Mouse (Mus musculus) liver, embryonic 14.5 days (tissue): Measurements from ENCODE around the gene Nop9. TPM values are rescaled to one million over a fixed set of nuclear protein-coding genes. Genes with fewer than 3 reads are reported as not detected.

Source experiments
- ATAC-seq: fragments of 200-750 bp; cut with Nextera tagmentation; 2 replicates; pipeline ENCODE4 v1.8.0; 2017; ENCODE audit warnings: moderate number of reproducible peaks, mild to moderate bottlenecking, moderate library complexity; ENCODE audit not compliant: insufficient read depth
- DNase-seq, 3 experiments: peaks; one replicate each; pipeline ENCODE4 v3.0.0-alpha.2; 2012 to 2013; ENCODE audit warnings: low read depth in 3 of 3, low spot score in 3 of 3
- H3K27ac ChIP-seq: fragments of 300-500 bp; sonication (generic); 2 replicates; pipeline ENCODE4 v1.5.1; 2014; ENCODE audit warnings: moderate library complexity, mild to moderate bottlenecking, control low read depth, inconsistent platforms
- H3K27me3 ChIP-seq: fragments of 300-500 bp; sonication (generic); 2 replicates; pipeline ENCODE4 v1.6.1; 2014; ENCODE audit warnings: mild to moderate bottlenecking, low read length, moderate library complexity; ENCODE audit not compliant: control insufficient read depth, insufficient read depth
- H3K36me3 ChIP-seq: fragments of 300-500 bp; sonication (generic); replicated peaks from 2 replicates; pipeline ENCODE4 v1.6.1; 2014; ENCODE audit warnings: low read depth; ENCODE audit not compliant: control insufficient read depth, insufficient read depth
- H3K4me1 ChIP-seq, 2 experiments: fragments of 200-500 bp in 1 of 2; fragments of 300-500 bp in 1 of 2; sonication (generic) in 1 of 2; replicated peaks; 2 replicates each; pipeline ENCODE4 v1.6.1; 2012 to 2014; ENCODE audit warnings: antibody characterized with exemption in 1 of 2, inconsistent platforms in 1 of 2, low read length in 1 of 2; ENCODE audit not compliant: control insufficient read depth in 2 of 2, insufficient read depth in 2 of 2
- H3K4me2 ChIP-seq: fragments of 300-500 bp; sonication (generic); 2 replicates; pipeline ENCODE4 v1.6.1; 2014; ENCODE audit warnings: low read depth, mild to moderate bottlenecking, control low read depth, moderate library complexity
- H3K4me3 ChIP-seq, 2 experiments: fragments of 200-500 bp in 1 of 2; fragments of 300-500 bp in 1 of 2; sonication (generic) in 1 of 2; 2 replicates each; pipeline ENCODE4 v1.5.1; 2012 to 2014; ENCODE audit warnings: low read depth in 2 of 2, low read length in 2 of 2, mild to moderate bottlenecking in 2 of 2, control low read depth in 1 of 2, inconsistent platforms in 1 of 2, moderate library complexity in 1 of 2; ENCODE audit not compliant: insufficient read depth in 1 of 2
- H3K9ac ChIP-seq: fragments of 300-500 bp; sonication (generic); replicated peaks from 2 replicates; pipeline ENCODE4 v1.6.1; 2014; ENCODE audit warnings: mild to moderate bottlenecking, control low read depth, moderate library complexity
- H3K9me3 ChIP-seq: fragments of 300-500 bp; sonication (generic); 2 replicates; pipeline ENCODE4 v1.6.1; 2016; ENCODE audit warnings: low read length, mixed read lengths; ENCODE audit not compliant: control insufficient read depth
- CTCF ChIP-seq: IDR thresholded peaks from 2 replicates; pipeline ENCODE4 v1.5.1; 2016; ENCODE audit warnings: antibody characterized with exemption, low read depth, control low read depth
- EP300 ChIP-seq: IDR thresholded peaks from 2 replicates; pipeline ENCODE4 v1.6.1; 2016; ENCODE audit warnings: antibody characterized with exemption, low read depth
- WGBS: fragments of 180-500 bp; shearing (Covaris S2); extraction: QIAGEN DNeasy Blood & Tissue Kit; methylation state at CpG from one replicate; pipeline ENCODE4 v1.1.7; 2014; ENCODE audit not compliant: insufficient replicate concordance; 5-methylcytosine and 5-hydroxymethylcytosine counted together
- polyA plus RNA-seq, 2 experiments: library from polyadenylated mRNA; depleted of rRNA in 1 of 2; stranded (reverse) in 1 of 2; unstranded in 1 of 2; fragments of >200 nt; fragmentation: Nextera tagmentation in 1 of 2; extraction: Ambion mirVana in 1 of 2; gene quantifications; 2 replicates each; pipeline versions ENCODE4 v1.2.1 to v1.2.3; 2012 to 2014

Nop9 gene
- polyA plus RNA-seq, 2 experiments = 13.2 to 20.8 TPM

DNA sequence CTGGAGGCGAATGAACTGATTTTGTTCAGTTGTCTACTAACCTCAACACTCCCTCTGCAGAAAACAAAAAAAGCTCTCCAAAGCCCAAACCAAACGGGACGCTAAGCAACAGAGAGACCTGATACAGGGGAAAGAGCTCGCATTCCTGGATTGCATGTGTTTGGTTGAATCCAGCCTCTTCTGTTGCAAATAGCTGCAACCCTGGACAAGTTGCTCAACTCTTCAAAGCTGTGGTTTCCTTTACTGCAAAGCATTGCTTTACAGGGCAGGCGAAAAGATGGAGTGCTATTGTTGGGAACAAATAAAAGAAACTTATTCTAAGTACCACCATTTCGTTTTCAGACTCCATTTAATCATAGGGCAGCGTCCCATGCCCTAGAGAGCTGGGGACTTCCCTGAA, 10.6 kb upstream of the Nop9 start:
- H3K27ac ChIP-seq = no peak overlapping the region
- H3K27me3 ChIP-seq = no peaks in the 10 kb centered on the region
- H3K4me3 ChIP-seq = no peak overlapping the region
- WGBS = 61% methylated on average over 7 of the region's 7 CpGs
- no peaks in the 10 kb centered on the region for H3K4me1 ChIP-seq
- no peak for TF ChIP-seq CTCF
- TF ChIP-seq EP300 = no peak
- no peaks in the 10 kb centered on the region for H3K36me3 ChIP-seq
- ATAC-seq (no peak), DNase-seq (no peak)
- no peak overlapping the region for H3K9ac ChIP-seq
- no peak overlapping the region for H3K4me2 ChIP-seq
- no peaks in the 10 kb centered on the region for H3K9me3 ChIP-seq

- TF ChIP-seq CTCF = no peak
- TF ChIP-seq EP300 = no peak
- 49% methylated on average over 3 of the region's 3 CpGs for WGBS
- Histone ChIP-seq H3K9me3 (no peaks in the 10 kb centered on the region), H3K27ac (no peak overlapping the region), H3K9ac (no peak overlapping the region), H3K27me3 (no peaks in the 10 kb centered on the region), H3K4me3 (no peak overlapping the region), H3K36me3 (no peaks in the 10 kb centered on the region), H3K4me1 (no peaks in the 10 kb centered on the region), H3K4me2 (no peak overlapping the region)
- DNase-seq = no peak
- no peak for ATAC-seq
Observed at GRCm38 (mm10) chr14:55735334-55735733, 10.2 kb upstream of the Nop9 start.

DNA sequence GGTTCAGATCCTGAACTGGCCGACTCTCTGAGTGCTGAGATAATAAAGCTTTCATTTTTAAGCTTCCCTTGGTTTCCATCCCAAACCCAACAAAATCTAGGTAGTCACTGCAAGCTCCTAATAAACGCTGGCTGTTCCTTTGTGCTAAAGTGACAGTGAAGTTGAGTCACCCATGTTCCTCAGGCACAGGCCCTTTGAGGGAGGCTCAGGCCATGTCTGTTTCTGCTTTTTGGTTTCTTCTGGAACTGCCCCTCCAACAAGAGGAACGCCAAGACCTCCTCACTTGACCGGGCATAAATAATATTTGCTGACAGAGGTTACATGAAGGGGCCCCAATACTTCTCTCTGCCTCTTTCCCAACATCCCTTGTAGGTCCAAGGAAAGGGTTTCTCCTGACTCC, 9.7 kb upstream of the Nop9 start:
- Histone ChIP-seq H3K36me3 (no peaks in the 10 kb centered on the region), H3K27me3 (no peaks in the 10 kb centered on the region), H3K4me1 (no peaks in the 10 kb centered on the region), H3K27ac (no peak overlapping the region), H3K9ac (no peak overlapping the region), H3K4me2 (no peak overlapping the region), H3K9me3 (no peaks in the 10 kb centered on the region), H3K4me3 (no peak overlapping the region)
- 45% methylated on average over 4 of the region's 4 CpGs for WGBS
- no peak for TF ChIP-seq EP300
- TF ChIP-seq CTCF = no peak
- DNase-seq (no peak), ATAC-seq (no peak)

GRCm38 (mm10) chr14:55737086-55737687, 8.3 kb upstream of the Nop9 start:
- no peaks in the 10 kb centered on the region for H3K36me3 ChIP-seq
- no peak overlapping the region for H3K9ac ChIP-seq
- H3K4me1 ChIP-seq = no peaks in the 10 kb centered on the region
- H3K27ac ChIP-seq = no peak overlapping the region
- no peak for TF ChIP-seq EP300
- TF ChIP-seq CTCF = no peak
- no peak for DNase-seq
- no peak overlapping the region for H3K4me3 ChIP-seq
- 66% methylated on average over 9 of the region's 9 CpGs for WGBS
- no peak for ATAC-seq
- no peaks in the 10 kb centered on the region for H3K9me3 ChIP-seq
- H3K4me2 ChIP-seq = no peak overlapping the region
- no peaks in the 10 kb centered on the region for H3K27me3 ChIP-seq

DNA sequence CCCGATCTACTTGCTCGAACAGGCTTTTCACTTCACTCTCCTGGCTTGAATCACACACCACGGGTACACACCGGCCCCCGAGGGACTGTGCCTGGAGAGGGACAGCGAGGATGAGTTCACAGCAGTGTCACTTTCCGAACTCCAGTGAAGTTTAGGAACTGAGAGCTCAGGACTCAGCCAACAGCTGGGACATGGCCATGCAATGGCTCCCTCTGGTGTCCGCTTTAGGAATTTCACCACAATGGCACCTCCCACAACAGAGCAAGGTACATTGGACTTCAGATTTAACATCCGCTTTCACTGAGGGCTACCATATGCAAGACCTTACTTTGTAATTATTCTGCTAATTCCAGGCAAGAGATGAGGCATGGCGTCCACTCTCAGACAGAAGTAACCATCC, 1.8 kb upstream of the Nop9 start:
- TF ChIP-seq CTCF (peak; percentile 99), EP300 (no peak)
- H3K4me2 ChIP-seq = peak overlapping the region; percentile 32; the same call in 1 of the 2 replicates
- ATAC-seq (peak; percentile 37), DNase-seq (peak; percentile 57 to 68 (median 66))
- H3K4me1 ChIP-seq = peaks cover 9 to 12% of the 10 kb centered on the region in 2 experiments; a peak in 3 of 4 replicates
- no peak overlapping the region for H3K9ac ChIP-seq
- H3K9me3 ChIP-seq = no peaks in the 10 kb centered on the region
- H3K27me3 ChIP-seq = no peaks in the 10 kb centered on the region
- no peak overlapping the region for H3K4me3 ChIP-seq
- H3K36me3 ChIP-seq = no peaks in the 10 kb centered on the region
- no peak overlapping the region for H3K27ac ChIP-seq
- 19% methylated on average over 10 of the region's 10 CpGs for WGBS
